Mouse (Mus musculus): ENCODE data around the gene Larp4. TPM values are rescaled to one million over a fixed set of nuclear protein-coding genes. Genes with fewer than 3 reads are reported as not detected.

The Larp4 gene
- total RNA-seq, 2 experiments from 2014 or later, result 43.5 to 51.8 TPM

GRCm38 (mm10) chr15:100021175-100021574, 51.3 kb downstream of the Larp4 start:
- H3K27ac ChIP-seq, result no peak overlapping the region
- DNase-seq (ENCODE audit: extremely low spot score in 1 of 2, low spot score in 2 of 2), result no peak
- TF ChIP-seq CTCF (IDR thresholded peaks at IDR 0.05), result no peak; the same call in 1 of the 2 replicates
- intact Hi-C loops (cut with DNase I), result loop anchor here (5.0 kb wide), 2 partner anchors 351 to 441 kb away; no protein-coding TSS in a partner anchor
- H3K4me3 ChIP-seq, result no peak overlapping the region

GRCm38 (mm10) chr15:100022923-100023322, 53.1 kb downstream of the Larp4 start:
- H3K27ac ChIP-seq, result no peak overlapping the region
- peak; percentile 77 for TF ChIP-seq CTCF (IDR thresholded peaks at IDR 0.05)
- no peak overlapping the region for H3K4me3 ChIP-seq
- intact Hi-C loops (cut with DNase I), result loop anchor here (5.0 kb wide), 2 partner anchors 349 to 439 kb away; no protein-coding TSS in a partner anchor
- peak in 1 of 2 experiments; percentile 38 for DNase-seq (ENCODE audit: extremely low spot score in 1 of 2, low spot score in 2 of 2)

- intact Hi-C loops (cut with DNase I), result loop anchor here (5.0 kb wide), 1 partner anchor 212 kb away; no protein-coding TSS in a partner anchor
- Histone ChIP-seq H3K27ac (0 out of 2 replicates have a peak overlapping the region, but pooled peaks have one; percentile 28), H3K4me3 (no peak overlapping the region)
- no peak for DNase-seq (ENCODE audit: extremely low spot score in 1 of 2, low spot score in 2 of 2)
- TF ChIP-seq CTCF (IDR thresholded peaks at IDR 0.05), result no peak
These were observed 55.4 kb downstream of the Larp4 start for GRCm38 (mm10) chr15:100025076-100025834.

GRCm38 (mm10) chr15:100028133-100028532, 58.3 kb downstream of the Larp4 start:
- Histone ChIP-seq H3K27ac (no peak overlapping the region), H3K4me3 (no peak overlapping the region)
- intact Hi-C loops (cut with DNase I), result loop anchor here (5.0 kb wide), 1 partner anchor 209 kb away; no protein-coding TSS in a partner anchor
- no peak for TF ChIP-seq CTCF (IDR thresholded peaks at IDR 0.05)
- no peak for DNase-seq (ENCODE audit: extremely low spot score in 1 of 2, low spot score in 2 of 2)

GRCm38 (mm10) chr15:100029497-100029896, 59.6 kb downstream of the Larp4 start:
- no peak for TF ChIP-seq CTCF (IDR thresholded peaks at IDR 0.05)
- no peak for DNase-seq (ENCODE audit: extremely low spot score in 1 of 2, low spot score in 2 of 2)
- H3K4me3 ChIP-seq, result no peak overlapping the region
- H3K27ac ChIP-seq, result no peak overlapping the region
- intact Hi-C loops (cut with DNase I), result loop anchor here (5.0 kb wide), 1 partner anchor 208 kb away; no protein-coding TSS in a partner anchor

- no peak overlapping the region for H3K4me3 ChIP-seq
- no peak overlapping the region for H3K27ac ChIP-seq
- intact Hi-C loops (cut with DNase I), result loop anchor here (5.0 kb wide), 1 partner anchor 207 kb away; no protein-coding TSS in a partner anchor
- DNase-seq (ENCODE audit: extremely low spot score in 1 of 2, low spot score in 2 of 2), result no peak
- no peak for TF ChIP-seq CTCF (IDR thresholded peaks at IDR 0.05)
These were observed 60.0 kb downstream of the Larp4 start for GRCm38 (mm10) chr15:100029900-100030299.

- DNase-seq (ENCODE audit: extremely low spot score in 1 of 2, low spot score in 2 of 2), result no peak
- H3K27ac ChIP-seq, result no peak overlapping the region
- intact Hi-C loops (cut with DNase I), result no loop called here
- no peak overlapping the region for H3K4me3 ChIP-seq
- no peak for TF ChIP-seq CTCF (IDR thresholded peaks at IDR 0.05)
These were observed 62.7 kb downstream of the Larp4 start for GRCm38 (mm10) chr15:100032546-100032945.

GRCm38 (mm10) chr15:100038470-100038971, 68.7 kb downstream of the Larp4 start, which contains the start of gene Dip2b:
Gene Dip2b, plus strand, starts transcription at chr15:100038664.
- Histone ChIP-seq H3K4me3 (peak within 1 kb of the TSS; percentile 93), H3K27ac (peak within 1 kb of the TSS; percentile 98)
- intact Hi-C loops (cut with DNase I), result loop anchor here (1.0 to 5.0 kb wide), 3 partner anchors 88 to 284 kb away; partner anchors contain the start of gene Atf1
- peak; percentile 99 for TF ChIP-seq CTCF (IDR thresholded peaks at IDR 0.05)
- peak; percentile 97 to 99 for DNase-seq (ENCODE audit: extremely low spot score in 1 of 2, low spot score in 2 of 2)

- Histone ChIP-seq H3K4me3 (peak overlapping the region; percentile 93), H3K27ac (peak overlapping the region; percentile 98)
- intact Hi-C loops (cut with DNase I), result loop anchor here (5.0 kb wide), 2 partner anchors 188 to 283 kb away; partner anchors contain the start of gene Atf1
- peak in 1 of 2 experiments; percentile 36 for DNase-seq (ENCODE audit: extremely low spot score in 1 of 2, low spot score in 2 of 2)
- TF ChIP-seq CTCF (IDR thresholded peaks at IDR 0.05), result no peak
These were observed 69.3 kb downstream of the Larp4 start for GRCm38 (mm10) chr15:100039001-100039701.

GRCm38 (mm10) chr15:100040541-100041266, 70.8 kb downstream of the Larp4 start:
- TF ChIP-seq CTCF (IDR thresholded peaks at IDR 0.05), result no peak
- H3K4me3 ChIP-seq, result peak overlapping the region; percentile 93
- intact Hi-C loops (cut with DNase I), result loop anchor here (2.0 kb wide), 1 partner anchor 52 kb away; no protein-coding TSS in a partner anchor
- H3K27ac ChIP-seq, result peak overlapping the region; percentile 98
- DNase-seq (ENCODE audit: extremely low spot score in 1 of 2, low spot score in 2 of 2), result no peak

Data from left cerebral cortex, adult 2 months (tissue).